Mouse (Mus musculus) brain, embryonic 14.5 days (tissue): ENCODE measurements at regions not wholly inside any gene's neighbourhood (a gene's known extent, or its start where the extent isn't known, plus 50 kb on each side); places are given as distances from the start of the nearest gene placed in this dataset.

Experiments used
- DNase-seq: peaks from one replicate; pipeline ENCODE4 v3.0.0-alpha.2; 2011; ENCODE audit warnings: low read depth
- CTCF ChIP-seq: fragments of 200-500 bp; IDR thresholded peaks from 2 replicates; pipeline ENCODE4 v1.5.1; 2012; ENCODE audit warnings: inconsistent platforms, mild to moderate bottlenecking, moderate library complexity, borderline replicate concordance; ENCODE audit not compliant: insufficient read depth, insufficient read length; ENCODE audit errors: extremely low read depth
- POLR2A ChIP-seq: fragments of 200-500 bp; IDR thresholded peaks from 2 replicates; pipeline ENCODE4 v1.6.1; 2012; ENCODE audit warnings: mild to moderate bottlenecking, inconsistent platforms, borderline replicate concordance; ENCODE audit not compliant: poor library complexity, insufficient read depth, insufficient read length, severe bottlenecking; ENCODE audit errors: extremely low read depth

- TF ChIP-seq CTCF (peak; percentile 35; the same call in 1 of the 2 replicates), POLR2A (no peak)
- DNase-seq, result peak; percentile 59
Observed at GRCm38 (mm10) chr8:15734461-15734860, 688.6 kb upstream of the BB014433 start.

DNA sequence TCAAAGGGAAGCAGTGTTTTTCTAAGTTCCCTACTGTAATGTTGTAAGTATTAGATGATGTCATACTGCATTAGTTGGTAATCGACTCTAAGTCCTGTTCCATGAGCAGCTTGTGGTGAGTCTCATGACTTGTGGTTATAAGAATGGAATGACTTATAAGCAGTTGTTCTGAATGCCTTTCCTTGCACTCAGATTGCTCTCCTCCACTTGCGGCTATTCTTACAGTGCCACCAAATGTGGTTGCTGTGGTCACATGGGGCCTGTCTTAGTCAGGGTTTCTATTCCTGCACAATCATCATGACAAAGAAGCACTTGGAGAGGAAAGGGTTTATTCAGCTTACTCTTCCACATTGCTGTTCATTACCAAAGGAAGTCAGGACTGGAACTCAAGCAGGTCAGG is 685.4 kb upstream of the BB014433 start:
- no peak for DNase-seq
- TF ChIP-seq POLR2A (no peak), CTCF (no peak)

DNA sequence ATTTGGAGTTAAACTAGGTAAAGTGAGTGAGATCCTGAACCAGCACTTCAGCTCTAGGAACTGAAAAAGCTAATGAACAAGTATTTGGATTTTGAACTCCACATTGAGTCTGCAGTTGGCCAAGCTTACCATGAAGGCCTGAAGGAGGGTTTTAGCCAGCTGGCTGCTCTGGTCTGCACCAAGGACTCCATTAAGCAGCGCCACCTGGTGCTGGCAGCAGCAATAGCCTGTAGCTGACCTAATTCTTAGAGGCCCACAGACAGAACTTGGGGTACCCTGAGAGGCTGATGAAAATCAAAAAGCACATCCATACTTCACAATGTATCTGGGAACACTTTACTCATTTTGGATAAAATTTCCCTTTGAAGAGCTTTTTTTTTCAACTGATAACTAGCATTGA is 683.2 kb upstream of the BB014433 start:
- TF ChIP-seq CTCF (peak; percentile 77), POLR2A (no peak)
- DNase-seq, result peak; percentile 75

DNA sequence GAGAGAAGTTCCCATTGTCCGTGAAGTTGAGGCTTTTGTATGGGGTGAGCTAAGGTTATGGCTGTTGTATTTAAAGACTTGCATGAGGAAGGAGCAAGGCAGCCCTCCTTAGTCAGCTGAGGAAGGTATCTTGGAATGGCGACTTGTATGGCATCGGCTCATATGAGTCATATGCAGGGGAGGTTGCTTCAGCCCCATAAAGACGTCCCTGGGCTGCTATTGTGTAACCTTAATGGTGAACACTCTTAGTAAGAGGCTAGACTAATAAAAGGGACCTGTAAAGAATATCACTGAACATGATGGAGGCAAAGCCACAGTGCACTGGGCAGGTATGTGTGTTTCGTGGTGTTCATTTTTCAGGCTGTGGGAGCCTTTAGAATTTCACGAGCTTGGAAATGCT is 680.4 kb upstream of the BB014433 start:
- no peak for TF ChIP-seq CTCF
- no peak for TF ChIP-seq POLR2A
- no peak for DNase-seq
